1 mouse cellular context compared by ENCODE assay signal in the genomic region with DNA sequence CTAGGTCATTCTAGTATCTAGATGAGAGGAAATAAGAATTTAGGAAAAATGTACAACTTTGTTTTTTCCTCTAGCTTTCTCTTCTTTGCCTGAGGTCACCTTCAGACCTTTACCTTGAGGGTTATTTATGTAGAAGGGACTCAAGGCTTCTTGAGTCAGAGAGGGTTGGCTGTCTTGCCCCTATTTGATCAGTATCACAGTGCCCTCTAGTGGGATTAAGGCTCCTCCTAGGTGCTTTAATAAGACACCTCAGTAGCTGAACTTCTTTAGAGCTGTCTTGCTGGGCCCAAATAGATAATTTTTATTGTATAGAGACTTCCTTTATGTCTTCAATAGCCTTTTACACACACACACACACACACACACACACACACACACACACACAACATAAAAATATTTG.
TF ChIP-seq lines count a peak whose summit lies in the region.

No protein-coding gene starts in this region.

TF ChIP-seq in MEL, 35 proteins besides CTCF, POLR2A, EP300 and RAD21 (continued from another document):
- peak; percentile 50; the same call in 1 of the 2 replicates for TF ChIP-seq HCFC1 (IDR thresholded peaks at IDR 0.05; ENCODE audit: low read depth, low read length)
- TF ChIP-seq ZNF384 (IDR thresholded peaks at IDR 0.05; ENCODE audit: low read depth, low read length) = 0 out of 2 replicates have a peak, but pooled peaks have one; percentile 16
- TF ChIP-seq CHD1 (IDR thresholded peaks at IDR 0.05; ENCODE audit: low read depth, low read length) = no peak
- TF ChIP-seq E2F4 (IDR thresholded peaks at IDR 0.05; ENCODE audit: borderline replicate concordance, low read depth, low read length) = no peak
- TF ChIP-seq MXI1 (IDR thresholded peaks at IDR 0.05; ENCODE audit: low read depth, low read length) = 0 out of 2 replicates have a peak, but pooled peaks have one; percentile 22
- no peak for TF ChIP-seq NELFE (IDR thresholded peaks at IDR 0.05; ENCODE audit: low read depth, low read length)
- TF ChIP-seq POLR2AphosphoS2 (IDR thresholded peaks at IDR 0.05; ENCODE audit: low read length) = no peak
- no peak for TF ChIP-seq TAL1 (IDR thresholded peaks at IDR 0.05; ENCODE audit: low read length)
TF ChIP-seq in MEL: peak in this region for 9.
